Mouse (Mus musculus): Measurements from ENCODE around the gene Bclaf3. TPM values are rescaled to one million over a fixed set of nuclear protein-coding genes. Genes with fewer than 3 reads are reported as not detected.

Bclaf3 gene
- polyA plus RNA-seq, 1 experiment, result 3.8 TPM

DNA sequence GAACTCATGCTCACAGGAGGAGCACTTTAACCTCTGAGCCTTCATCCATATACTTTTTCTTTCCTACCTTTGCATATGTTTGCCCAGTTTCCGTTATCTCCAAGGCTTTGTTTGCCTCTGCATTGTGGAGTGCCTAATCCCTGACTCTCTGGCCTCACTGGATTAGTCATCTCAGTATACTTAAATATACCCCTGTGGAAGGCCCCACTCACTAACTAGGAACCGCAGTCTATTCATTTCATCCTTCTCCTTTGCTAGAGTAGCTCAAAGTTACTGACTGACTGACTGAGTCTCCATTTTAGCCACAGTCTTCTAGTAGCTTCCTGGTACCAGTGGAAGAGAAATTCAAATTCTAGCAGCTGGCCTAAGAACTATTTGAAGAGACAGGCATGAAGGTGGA lies 78.3 kb downstream of the Bclaf3 start:
- no peak for TF ChIP-seq GATA1 (IDR thresholded peaks at IDR 0.05; ENCODE audit: low read length)

DNA sequence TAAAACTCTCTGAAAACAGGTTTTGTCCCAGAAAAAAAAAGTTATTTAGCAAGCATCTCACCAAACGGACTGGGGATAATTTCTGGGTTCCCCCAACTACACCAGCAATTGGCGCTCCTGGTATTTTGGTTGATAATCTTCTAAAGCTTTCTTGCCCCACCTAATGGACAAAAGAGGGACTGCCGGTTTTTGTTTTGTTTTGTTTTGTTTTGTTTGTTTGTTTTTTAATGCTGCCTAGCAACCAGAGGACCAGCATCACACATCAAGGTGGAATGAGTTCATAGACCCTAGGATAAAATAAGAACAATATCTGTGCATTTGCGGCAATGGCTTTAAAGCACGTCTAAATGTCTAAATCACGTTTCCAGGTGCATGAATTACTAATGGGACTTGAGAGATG lies 80.4 kb downstream of the Bclaf3 start:
- no peak for TF ChIP-seq GATA1 (IDR thresholded peaks at IDR 0.05; ENCODE audit: low read length)

DNA sequence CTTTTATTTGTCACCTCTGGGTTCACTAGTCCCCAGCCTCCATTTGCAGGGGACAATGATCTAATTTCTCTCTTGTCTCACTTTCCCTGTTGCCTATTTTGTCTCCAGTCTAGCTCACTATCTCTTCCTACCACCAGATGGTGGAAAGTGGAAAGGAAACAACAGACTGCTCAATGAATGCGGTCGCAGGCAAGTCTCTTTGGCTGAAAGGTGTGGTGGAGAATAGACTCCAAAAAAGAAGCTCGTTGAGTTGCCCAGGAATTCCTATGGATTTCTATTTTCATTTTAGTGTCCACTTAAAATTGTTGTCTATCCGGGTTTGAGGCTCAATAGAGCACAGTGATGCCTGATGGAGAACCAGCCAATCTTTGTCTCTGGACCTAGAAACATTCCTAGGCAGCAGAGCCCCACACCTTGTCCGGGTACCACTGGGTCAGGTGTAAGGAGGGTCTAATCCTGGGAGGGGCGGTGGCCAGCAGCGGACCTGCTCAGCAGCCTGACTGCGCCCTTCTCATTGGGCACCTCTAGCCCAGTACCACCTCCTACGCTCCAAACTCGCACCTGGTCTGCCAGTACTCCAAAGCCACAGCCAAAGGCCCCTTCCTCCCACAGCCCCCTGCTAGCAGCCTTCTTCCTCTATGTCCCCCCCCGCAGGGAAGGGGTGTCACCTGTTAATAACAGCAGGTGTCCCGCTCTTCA lies 99.9 kb downstream of the Bclaf3 start:
- no peak for TF ChIP-seq GATA1 (IDR thresholded peaks at IDR 0.05; ENCODE audit: low read length)

- no peak for TF ChIP-seq GATA1 (IDR thresholded peaks at IDR 0.05; ENCODE audit: low read length)
Measured at GRCm38 (mm10) chrX:159626907-159627587, 100.6 kb downstream of the Bclaf3 start, which contains the start of gene Sh3kbp1. Sh3kbp1 (plus strand) TSS chrX:159627272.

- no peak for TF ChIP-seq GATA1 (IDR thresholded peaks at IDR 0.05; ENCODE audit: low read length)
Measured at GRCm38 (mm10) chrX:159627588-159628566, 101.4 kb downstream of the Bclaf3 start.

- no peak for TF ChIP-seq GATA1 (IDR thresholded peaks at IDR 0.05; ENCODE audit: low read length)
Measured at GRCm38 (mm10) chrX:159628629-159629028, 102.1 kb downstream of the Bclaf3 start.

DNA sequence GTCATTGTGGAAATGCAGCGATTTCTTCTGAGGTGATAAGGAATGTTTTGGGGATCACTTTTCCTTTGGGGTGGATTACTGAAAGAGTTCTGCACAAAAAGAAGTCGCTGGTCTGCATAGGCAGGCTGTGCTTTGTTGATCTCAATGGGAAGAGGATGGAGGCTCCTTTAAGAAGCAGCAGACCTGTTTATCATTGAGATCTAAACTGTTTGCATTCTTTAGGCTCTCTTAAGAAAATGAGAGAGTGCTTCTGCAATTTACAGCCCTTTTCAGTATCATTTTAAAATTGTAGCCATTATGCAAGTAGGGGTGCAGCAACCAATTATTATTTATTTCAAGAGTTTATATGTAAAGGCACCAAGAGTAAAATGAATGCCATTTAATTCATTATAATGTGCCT lies 102.7 kb downstream of the Bclaf3 start:
- no peak for TF ChIP-seq GATA1 (IDR thresholded peaks at IDR 0.05; ENCODE audit: low read length)

- no peak for TF ChIP-seq GATA1 (IDR thresholded peaks at IDR 0.05; ENCODE audit: low read length)
Measured at GRCm38 (mm10) chrX:159638500-159639227, 112.2 kb downstream of the Bclaf3 start.

DNA sequence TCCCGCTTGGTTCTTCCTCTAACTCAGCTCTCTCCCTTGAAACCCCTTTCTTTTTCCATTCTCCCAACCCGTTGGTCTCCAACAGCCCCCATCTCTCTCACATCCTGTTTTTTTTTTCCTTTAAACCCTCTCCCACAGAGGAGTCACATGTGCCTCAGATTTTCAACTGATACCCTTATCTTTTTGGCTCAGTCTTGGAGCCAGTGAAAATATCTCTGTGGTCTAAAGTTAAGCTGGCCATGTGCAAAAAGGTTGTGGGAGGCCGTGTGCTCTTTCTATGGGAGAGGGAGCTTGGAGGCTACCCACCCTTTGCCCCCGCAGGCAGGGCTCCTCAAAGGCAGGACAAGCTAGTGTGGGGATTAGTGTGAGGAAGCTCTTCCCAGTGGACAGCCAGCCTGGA lies 113.5 kb downstream of the Bclaf3 start:
- TF ChIP-seq GATA1 (IDR thresholded peaks at IDR 0.05; ENCODE audit: low read length), result peak; percentile 27

Other genes with a start within 250 kb of the Bclaf3 start
- 727 and 748 TPM in 2 replicates for gene Eif1ax, start 154.5 kb upstream of the Bclaf3 start, polyA plus RNA-seq (2012)
- not detected in 2 replicates for gene Map7d2, start 112.1 kb upstream of the Bclaf3 start, polyA plus RNA-seq (2012)
- 6.9 and 7.6 TPM in 2 replicates for gene Sh3kbp1, start 100.6 kb downstream of the Bclaf3 start, polyA plus RNA-seq (2012)

Data from G1E-ER4 (cell line).